Mouse (Mus musculus): Measurements from ENCODE around the gene Ifna1. TPM values are rescaled to one million over a fixed set of nuclear protein-coding genes. Genes with fewer than 3 reads are reported as not detected.

Gene Ifna1
- polyA plus RNA-seq, 1 experiment, result not detected

DNA sequence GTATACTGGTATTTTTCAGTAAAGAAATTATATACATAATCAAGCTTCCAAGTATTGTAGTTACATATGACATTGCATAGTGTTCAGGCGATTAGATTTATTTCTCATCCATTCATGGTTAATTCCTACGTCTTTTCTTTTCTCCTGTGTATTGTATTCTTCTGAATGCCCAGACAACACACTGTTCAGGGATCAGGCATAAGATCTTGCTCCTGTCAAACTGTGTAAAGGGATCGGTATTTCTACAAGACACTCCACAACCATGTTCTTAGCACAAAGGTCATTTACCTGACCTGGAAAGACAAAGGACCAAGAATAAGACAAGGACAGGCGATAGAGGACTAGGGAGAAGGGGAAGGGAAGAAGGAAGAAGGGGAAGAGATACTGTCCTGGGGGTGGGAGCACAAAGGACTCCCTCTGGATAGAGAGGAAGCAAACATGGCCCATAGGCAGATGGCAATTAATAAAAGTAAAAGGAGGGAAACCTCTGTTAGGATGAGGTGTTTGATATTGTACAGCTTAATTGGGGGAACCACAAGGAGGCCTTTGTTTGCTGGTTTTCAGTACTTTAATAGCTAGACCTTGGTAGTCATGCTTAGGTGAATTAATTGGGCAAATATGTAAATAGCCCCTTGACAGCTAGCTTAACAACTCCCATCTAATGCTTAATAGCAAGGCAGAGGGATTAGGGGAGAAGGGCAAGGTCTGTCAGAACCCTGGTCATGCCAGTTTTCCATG lies 1.3 kb downstream of the Ifna1 start:
- TF ChIP-seq FOSL1 (IDR thresholded peaks at IDR 0.05; ENCODE audit: insufficient read depth, low read length, poor library complexity, severe bottlenecking), result no peak
- TF ChIP-seq CEBPB (IDR thresholded peaks at IDR 0.05; ENCODE audit: low read depth), result no peak
- TF ChIP-seq MYOD1 (IDR thresholded peaks at IDR 0.05; ENCODE audit: control insufficient read depth, insufficient read length, low read depth), result no peak
- TF ChIP-seq MAX (IDR thresholded peaks at IDR 0.05), result no peak
- TF ChIP-seq MYOG (IDR thresholded peaks at IDR 0.05; ENCODE audit: control insufficient read depth, extremely low read depth, insufficient read length), result no peak
- H3K79me3 ChIP-seq (ENCODE audit: low read depth), result no peaks in the 10 kb centered on the region
- H3K4me3 ChIP-seq (ENCODE audit: insufficient read depth, poor library complexity, severe bottlenecking), result no peak overlapping the region
- H3K79me2 ChIP-seq (ENCODE audit: control insufficient read depth, insufficient read depth), result no peaks in the 10 kb centered on the region
- H3ac ChIP-seq (ENCODE audit: control insufficient read depth, insufficient read length, low read depth), result no peak overlapping the region
- H3K36me3 ChIP-seq (ENCODE audit: control insufficient read depth, insufficient read depth), result no peaks in the 10 kb centered on the region
- peaks cover 25% of the 10 kb centered on the region for H3K27me3 ChIP-seq (ENCODE audit: control insufficient read depth, insufficient read depth, insufficient read length)

DNA sequence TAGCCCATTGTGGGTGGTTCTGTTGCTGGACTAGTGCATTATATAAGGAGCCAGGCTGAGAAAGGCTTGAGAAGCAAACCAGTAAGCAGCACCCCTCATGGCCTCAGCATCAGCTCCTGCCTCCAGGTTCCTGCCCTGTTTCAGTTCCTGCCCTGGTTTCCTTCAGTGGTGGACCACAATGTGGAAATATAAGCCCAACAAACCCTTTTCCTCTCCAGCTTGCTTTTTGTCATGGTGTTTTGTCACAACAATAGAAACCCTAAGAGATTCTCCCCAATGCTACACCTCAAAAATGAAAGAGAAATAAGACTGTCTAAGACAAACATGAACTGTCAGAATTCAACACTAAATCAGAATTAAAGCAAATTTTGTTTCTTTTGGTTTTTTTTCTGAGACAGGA lies 9.3 kb downstream of the Ifna1 start:
- Histone ChIP-seq H3K79me2 (ENCODE audit: control insufficient read depth, insufficient read depth) (no peaks in the 10 kb centered on the region), H3K27me3 (ENCODE audit: control insufficient read depth, insufficient read depth, insufficient read length) (peaks cover 32% of the 10 kb centered on the region), H3K36me3 (ENCODE audit: control insufficient read depth, insufficient read depth) (no peaks in the 10 kb centered on the region), H3ac (ENCODE audit: control insufficient read depth, insufficient read length, low read depth) (no peak overlapping the region), H3K79me3 (ENCODE audit: low read depth) (no peaks in the 10 kb centered on the region), H3K4me3 (ENCODE audit: insufficient read depth, poor library complexity, severe bottlenecking) (no peak overlapping the region)
- no peak for TF ChIP-seq MYOG (IDR thresholded peaks at IDR 0.05; ENCODE audit: control insufficient read depth, extremely low read depth, insufficient read length)
- TF ChIP-seq USF1 (IDR thresholded peaks at IDR 0.05; ENCODE audit: low read depth), result no peak
- TF ChIP-seq MAX (IDR thresholded peaks at IDR 0.05), result no peak
- TF ChIP-seq CTCF (IDR thresholded peaks at IDR 0.05; ENCODE audit: control insufficient read depth, insufficient read depth, insufficient read length), result no peak
- no peak for TF ChIP-seq FOSL1 (IDR thresholded peaks at IDR 0.05; ENCODE audit: insufficient read depth, low read length, poor library complexity, severe bottlenecking)
- no peak for TF ChIP-seq MYOD1 (IDR thresholded peaks at IDR 0.05; ENCODE audit: control insufficient read depth, insufficient read length, low read depth)
- no peak for TF ChIP-seq CEBPB (IDR thresholded peaks at IDR 0.05; ENCODE audit: low read depth)

DNA sequence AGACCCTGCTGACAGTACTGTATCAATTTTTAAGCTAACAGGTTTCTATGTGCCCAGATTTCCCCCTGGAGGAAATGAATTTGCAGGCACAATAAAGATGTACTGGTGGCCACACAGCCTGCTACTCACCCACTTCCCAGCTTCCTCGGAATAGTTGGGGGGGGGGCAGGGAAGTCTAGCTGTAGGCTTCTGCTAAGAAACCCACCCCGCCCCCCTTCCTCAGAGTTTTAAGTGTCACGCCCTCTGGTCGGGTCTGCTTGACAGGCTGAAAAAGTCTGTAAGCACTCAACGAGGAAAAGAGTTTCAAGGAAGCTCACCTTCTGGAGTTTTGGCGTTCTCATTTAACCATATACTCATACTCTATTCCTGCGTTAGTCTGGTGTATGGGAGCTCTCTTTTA lies 13.4 kb downstream of the Ifna1 start:
- Histone ChIP-seq H3K4me3 (ENCODE audit: insufficient read depth, poor library complexity, severe bottlenecking) (no peak overlapping the region), H3ac (ENCODE audit: control insufficient read depth, insufficient read length, low read depth) (no peak overlapping the region), H3K27me3 (ENCODE audit: control insufficient read depth, insufficient read depth, insufficient read length) (peaks cover 28% of the 10 kb centered on the region), H3K36me3 (ENCODE audit: control insufficient read depth, insufficient read depth) (no peaks in the 10 kb centered on the region), H3K79me3 (ENCODE audit: low read depth) (no peaks in the 10 kb centered on the region), H3K79me2 (ENCODE audit: control insufficient read depth, insufficient read depth) (no peaks in the 10 kb centered on the region)
- TF ChIP-seq MAX (IDR thresholded peaks at IDR 0.05) (no peak), MYOG (IDR thresholded peaks at IDR 0.05; ENCODE audit: control insufficient read depth, extremely low read depth, insufficient read length) (no peak), USF1 (IDR thresholded peaks at IDR 0.05; ENCODE audit: low read depth) (no peak), FOSL1 (IDR thresholded peaks at IDR 0.05; ENCODE audit: insufficient read depth, low read length, poor library complexity, severe bottlenecking) (no peak), MYOD1 (IDR thresholded peaks at IDR 0.05; ENCODE audit: control insufficient read depth, insufficient read length, low read depth) (no peak), CEBPB (IDR thresholded peaks at IDR 0.05; ENCODE audit: low read depth) (no peak), CTCF (IDR thresholded peaks at IDR 0.05; ENCODE audit: control insufficient read depth, insufficient read depth, insufficient read length) (no peak)

DNA sequence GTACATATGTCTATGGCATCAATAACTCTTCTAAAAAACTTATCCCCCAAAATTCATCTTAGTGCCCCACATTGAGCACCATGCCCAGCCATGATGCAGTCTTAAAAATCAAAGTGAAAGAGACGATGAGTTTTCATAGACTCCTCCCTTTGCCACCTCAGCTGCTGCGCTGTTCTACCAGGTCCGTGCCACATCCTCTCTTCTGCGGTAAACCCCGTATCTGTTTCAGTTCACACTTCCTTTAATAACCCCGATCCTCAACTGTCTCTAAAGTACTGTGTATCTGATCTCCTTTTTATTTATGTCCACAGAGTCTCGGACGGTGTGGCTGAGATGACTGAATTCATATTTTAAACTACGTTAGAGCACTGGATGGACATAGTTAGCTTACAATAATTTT lies 14.7 kb downstream of the Ifna1 start:
- TF ChIP-seq CEBPB (IDR thresholded peaks at IDR 0.05; ENCODE audit: low read depth), result no peak
- TF ChIP-seq MYOD1 (IDR thresholded peaks at IDR 0.05; ENCODE audit: control insufficient read depth, insufficient read length, low read depth), result no peak
- no peak for TF ChIP-seq USF1 (IDR thresholded peaks at IDR 0.05; ENCODE audit: low read depth)
- TF ChIP-seq MYOG (IDR thresholded peaks at IDR 0.05; ENCODE audit: control insufficient read depth, extremely low read depth, insufficient read length), result no peak
- no peak for TF ChIP-seq MAX (IDR thresholded peaks at IDR 0.05)
- TF ChIP-seq CTCF (IDR thresholded peaks at IDR 0.05; ENCODE audit: control insufficient read depth, insufficient read depth, insufficient read length), result no peak
- no peak for TF ChIP-seq FOSL1 (IDR thresholded peaks at IDR 0.05; ENCODE audit: insufficient read depth, low read length, poor library complexity, severe bottlenecking)

DNA sequence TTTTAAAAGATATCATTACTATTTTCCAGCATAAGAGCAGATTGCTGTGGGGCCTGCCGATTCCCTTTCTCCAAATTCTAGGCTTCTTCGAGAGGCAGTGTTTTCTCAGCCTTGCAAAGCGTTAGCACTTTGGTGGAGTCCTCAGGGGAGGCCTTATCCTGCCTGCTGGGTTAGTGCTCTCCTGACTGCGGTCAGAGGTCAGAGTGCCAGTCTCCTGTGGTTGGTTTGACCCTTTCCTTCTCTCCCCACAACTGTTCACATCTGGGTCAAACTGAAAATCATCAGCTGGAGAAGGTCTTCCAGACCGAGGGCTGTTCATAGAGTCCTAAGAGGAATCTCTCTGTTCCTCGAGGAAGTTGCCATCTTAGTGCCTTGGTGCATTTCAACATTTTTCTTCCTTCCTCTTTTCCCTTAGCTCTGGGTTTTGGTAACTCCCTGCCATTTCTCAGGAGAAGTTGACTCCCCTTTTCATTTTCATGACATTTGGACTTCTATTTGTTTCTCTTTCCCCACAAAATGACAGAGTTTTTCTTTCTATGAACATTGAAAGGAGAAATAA lies 15.2 kb downstream of the Ifna1 start:
- Histone ChIP-seq H3K79me3 (ENCODE audit: low read depth) (no peaks in the 10 kb centered on the region), H3K79me2 (ENCODE audit: control insufficient read depth, insufficient read depth) (no peaks in the 10 kb centered on the region), H3K27me3 (ENCODE audit: control insufficient read depth, insufficient read depth, insufficient read length) (peaks cover 22% of the 10 kb centered on the region), H3K36me3 (ENCODE audit: control insufficient read depth, insufficient read depth) (no peaks in the 10 kb centered on the region), H3ac (ENCODE audit: control insufficient read depth, insufficient read length, low read depth) (no peak overlapping the region), H3K4me3 (ENCODE audit: insufficient read depth, poor library complexity, severe bottlenecking) (no peak overlapping the region)
- TF ChIP-seq CTCF (IDR thresholded peaks at IDR 0.05; ENCODE audit: control insufficient read depth, insufficient read depth, insufficient read length) (no peak), MAX (IDR thresholded peaks at IDR 0.05) (no peak), MYOD1 (IDR thresholded peaks at IDR 0.05; ENCODE audit: control insufficient read depth, insufficient read length, low read depth) (no peak), USF1 (IDR thresholded peaks at IDR 0.05; ENCODE audit: low read depth) (no peak), FOSL1 (IDR thresholded peaks at IDR 0.05; ENCODE audit: insufficient read depth, low read length, poor library complexity, severe bottlenecking) (no peak), MYOG (IDR thresholded peaks at IDR 0.05; ENCODE audit: control insufficient read depth, extremely low read depth, insufficient read length) (no peak), CEBPB (IDR thresholded peaks at IDR 0.05; ENCODE audit: low read depth) (no peak)

More for the DNA sequence above, 14.7 kb downstream of the Ifna1 start:
- H3K4me3 ChIP-seq (ENCODE audit: insufficient read depth, poor library complexity, severe bottlenecking), result no peak overlapping the region
- H3K79me2 ChIP-seq (ENCODE audit: control insufficient read depth, insufficient read depth), result no peaks in the 10 kb centered on the region
- no peak overlapping the region for H3ac ChIP-seq (ENCODE audit: control insufficient read depth, insufficient read length, low read depth)
- peaks cover 27% of the 10 kb centered on the region for H3K27me3 ChIP-seq (ENCODE audit: control insufficient read depth, insufficient read depth, insufficient read length)
- no peaks in the 10 kb centered on the region for H3K79me3 ChIP-seq (ENCODE audit: low read depth)
- H3K36me3 ChIP-seq (ENCODE audit: control insufficient read depth, insufficient read depth), result no peaks in the 10 kb centered on the region
